Mouse (Mus musculus): ENCODE measurements around the gene Olfm2. TPM values are rescaled to one million over a fixed set of nuclear protein-coding genes. Genes with fewer than 3 reads are reported as not detected.
A peak's percentile ranks its signal among the peaks of the same experiment; 100 is the strongest.

Olfm2 gene
- polyA plus RNA-seq, 1 experiment: 0.11 TPM

GRCm38 (mm10) chr9:20657546-20657945 lies 88.6 kb downstream of the Olfm2 start:
- no peak for TF ChIP-seq MYOG (IDR thresholded peaks at IDR 0.05; ENCODE audit: control insufficient read depth in 1 of 3, insufficient read depth in 1 of 3, insufficient read length in 2 of 3, low read depth in 2 of 3)
- TF ChIP-seq TCF12 (IDR thresholded peaks at IDR 0.05; ENCODE audit: insufficient read depth, poor library complexity, severe bottlenecking): no peak
- no peak for TF ChIP-seq CEBPB (IDR thresholded peaks at IDR 0.05; ENCODE audit: insufficient read depth, poor library complexity, severe bottlenecking)
- Histone ChIP-seq H3K36me3 (ENCODE audit: control insufficient read depth, insufficient read depth) (peaks cover 14% of the 10 kb centered on the region), H3ac (ENCODE audit: control insufficient read depth, insufficient read length) (no peak overlapping the region), H3K4me2 (ENCODE audit: low read depth) (no peak overlapping the region), H3K79me2 (ENCODE audit: control insufficient read depth, insufficient read depth) (peaks cover 58% of the 10 kb centered on the region), H3K27me3 (ENCODE audit: control insufficient read depth, insufficient read depth, insufficient read length) (no peaks in the 10 kb centered on the region), H3K4me3 (no peak overlapping the region)

DNA sequence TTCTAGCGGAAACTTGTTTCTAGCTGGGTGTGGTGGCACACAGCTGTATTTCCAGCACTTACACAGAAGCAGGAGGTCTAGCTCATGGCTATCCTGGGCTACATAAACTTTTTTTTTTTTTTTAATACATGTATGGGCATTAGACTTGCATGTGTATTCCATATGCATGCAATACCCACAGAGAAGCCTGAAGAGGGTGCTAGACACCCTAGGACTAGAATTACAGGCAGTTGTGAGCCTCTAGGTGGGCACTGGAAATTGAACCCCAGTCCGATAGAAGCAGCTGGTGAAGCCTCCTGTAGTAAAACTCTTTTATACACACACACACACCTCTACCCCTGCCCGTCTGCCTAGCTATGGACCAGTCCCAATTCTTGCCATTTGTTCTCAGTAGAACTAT lies 92.3 kb downstream of the Olfm2 start:
- H3K36me3 ChIP-seq (ENCODE audit: control insufficient read depth, insufficient read depth): peaks cover 14% of the 10 kb centered on the region
- H3ac ChIP-seq (ENCODE audit: control insufficient read depth, insufficient read length): no peak overlapping the region
- H3K27me3 ChIP-seq (ENCODE audit: control insufficient read depth, insufficient read depth, insufficient read length): no peaks in the 10 kb centered on the region
- no peak for TF ChIP-seq MYOG (IDR thresholded peaks at IDR 0.05; ENCODE audit: control insufficient read depth in 1 of 3, insufficient read depth in 1 of 3, insufficient read length in 2 of 3, low read depth in 2 of 3)
- H3K4me3 ChIP-seq: peak overlapping the region; percentile 64
- H3K79me2 ChIP-seq (ENCODE audit: control insufficient read depth, insufficient read depth): peaks cover 64% of the 10 kb centered on the region
- H3K4me2 ChIP-seq (ENCODE audit: low read depth): no peak overlapping the region

- Histone ChIP-seq H3K36me3 (ENCODE audit: control insufficient read depth, insufficient read depth) (peaks cover 9% of the 10 kb centered on the region), H3K27me3 (ENCODE audit: control insufficient read depth, insufficient read depth, insufficient read length) (no peaks in the 10 kb centered on the region), H3K79me2 (ENCODE audit: control insufficient read depth, insufficient read depth) (peaks cover 51% of the 10 kb centered on the region), H3K4me2 (ENCODE audit: low read depth) (peak overlapping the region; percentile 79), H3ac (ENCODE audit: control insufficient read depth, insufficient read length) (peak overlapping the region; percentile 59), H3K4me3 (peak overlapping the region; percentile 64)
- TF ChIP-seq CEBPB (IDR thresholded peaks at IDR 0.05; ENCODE audit: insufficient read depth, poor library complexity, severe bottlenecking) (no peak), MYOG (IDR thresholded peaks at IDR 0.05; ENCODE audit: control insufficient read depth in 1 of 3, insufficient read depth in 1 of 3, insufficient read length in 2 of 3, low read depth in 2 of 3) (no peak), USF1 (IDR thresholded peaks at IDR 0.05; ENCODE audit: low read depth) (no peak), MAX (IDR thresholded peaks at IDR 0.05; ENCODE audit: low read depth) (no peak)
Measured at GRCm38 (mm10) chr9:20652260-20652658, 93.9 kb downstream of the Olfm2 start.

DNA sequence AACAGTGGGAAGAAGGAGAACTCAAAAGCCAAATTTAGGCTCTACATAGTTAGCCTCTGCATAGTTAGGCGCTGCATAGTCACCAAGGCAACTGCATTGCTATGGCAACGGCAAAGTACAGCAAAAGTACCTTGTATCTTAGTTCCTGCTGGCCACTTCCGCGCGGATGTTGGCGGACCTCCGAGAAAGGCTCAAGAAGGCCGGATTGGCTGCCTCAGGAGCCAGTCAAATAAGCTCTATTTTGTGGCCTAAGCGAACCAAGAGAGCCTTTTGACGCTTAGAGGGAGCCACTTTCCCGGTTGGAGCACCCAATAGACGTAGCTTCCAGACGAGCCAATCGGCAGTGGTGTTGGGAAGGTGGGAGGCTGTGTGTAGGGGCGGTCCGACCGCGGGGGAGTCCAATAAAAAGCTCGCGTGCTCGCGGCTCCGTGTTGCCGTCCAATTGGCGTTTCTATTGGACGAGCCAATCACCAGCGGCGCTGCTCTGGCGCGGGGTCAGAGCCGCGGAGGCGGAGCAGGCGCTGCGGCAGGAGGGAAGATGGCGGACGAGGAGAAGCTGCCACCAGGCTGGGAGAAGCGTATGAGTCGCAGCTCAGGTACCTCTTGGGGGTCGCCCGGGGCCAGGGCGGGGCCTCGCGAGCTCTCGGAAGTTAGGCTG lies 94.4 kb downstream of the Olfm2 start, which contains the start of gene Pin1:
TSS of gene Pin1 (plus strand) at position 494 of the 658 bp plus-strand sequence.
- H3K36me3 ChIP-seq (ENCODE audit: control insufficient read depth, insufficient read depth): peaks cover 3% of the 10 kb centered on the region
- no peaks in the 10 kb centered on the region for H3K27me3 ChIP-seq (ENCODE audit: control insufficient read depth, insufficient read depth, insufficient read length)
- TF ChIP-seq POLR2A (IDR thresholded peaks at IDR 0.05; ENCODE audit: insufficient read length, low read depth) (peak; percentile 92), USF1 (IDR thresholded peaks at IDR 0.05; ENCODE audit: low read depth) (no peak), POLR2AphosphoS2 (IDR thresholded peaks at IDR 0.05; ENCODE audit: insufficient read length, low read depth) (peak; percentile 95), SRF (IDR thresholded peaks at IDR 0.05; ENCODE audit: control insufficient read depth, insufficient read length, low read depth) (peak; percentile 49), E2F4 (IDR thresholded peaks at IDR 0.05; ENCODE audit: insufficient read depth) (no peak)

GRCm38 (mm10) chr9:20645121-20645520 lies 101.0 kb downstream of the Olfm2 start:
- TF ChIP-seq SRF (IDR thresholded peaks at IDR 0.05; ENCODE audit: control insufficient read depth, insufficient read length, low read depth) (no peak), REST (IDR thresholded peaks at IDR 0.05; ENCODE audit: insufficient read depth, insufficient read length) (no peak), MAX (IDR thresholded peaks at IDR 0.05; ENCODE audit: low read depth) (no peak), E2F4 (IDR thresholded peaks at IDR 0.05; ENCODE audit: insufficient read depth) (no peak), MYOG (IDR thresholded peaks at IDR 0.05; ENCODE audit: control insufficient read depth in 1 of 3, insufficient read depth in 1 of 3, insufficient read length in 2 of 3, low read depth in 2 of 3) (no peak), TCF12 (IDR thresholded peaks at IDR 0.05; ENCODE audit: insufficient read depth, poor library complexity, severe bottlenecking) (no peak)
- peak overlapping the region; percentile 97 for H3K4me2 ChIP-seq (ENCODE audit: low read depth)

More for the DNA sequence above, 94.4 kb downstream of the Olfm2 start, which contains the start of gene Pin1:
- Histone ChIP-seq H3K79me2 (ENCODE audit: control insufficient read depth, insufficient read depth) (peaks cover 47% of the 10 kb centered on the region), H3ac (ENCODE audit: control insufficient read depth, insufficient read length) (peak within 1 kb of the TSS; percentile 59), H3K4me3 (peak within 1 kb of the TSS; percentile 64), H3K4me2 (ENCODE audit: low read depth) (peak within 1 kb of the TSS; percentile 87)

GRCm38 (mm10) chr9:20644360-20645081 lies 101.6 kb downstream of the Olfm2 start, which contains the start of gene Fbxl12:
Gene Fbxl12 (minus strand): TSS chr9:20644767.
- Histone ChIP-seq H3K36me3 (ENCODE audit: control insufficient read depth, insufficient read depth) (no peaks in the 10 kb centered on the region), H3K4me2 (ENCODE audit: low read depth) (peak within 1 kb of the TSS; percentile 99), H3ac (ENCODE audit: control insufficient read depth, insufficient read length) (peak within 1 kb of the TSS; percentile 58), H3K27me3 (ENCODE audit: control insufficient read depth, insufficient read depth, insufficient read length) (no peaks in the 10 kb centered on the region), H3K79me2 (ENCODE audit: control insufficient read depth, insufficient read depth) (peaks cover 53% of the 10 kb centered on the region), H3K4me3 (peak within 1 kb of the TSS; percentile 93)
- TF ChIP-seq CEBPB (IDR thresholded peaks at IDR 0.05; ENCODE audit: insufficient read depth, poor library complexity, severe bottlenecking) (0 out of 2 replicates have a peak, but pooled peaks have one; percentile 7), POLR2A (IDR thresholded peaks at IDR 0.05; ENCODE audit: insufficient read length, low read depth) (peak; percentile 63), POLR2AphosphoS2 (IDR thresholded peaks at IDR 0.05; ENCODE audit: insufficient read length, low read depth) (peak; percentile 38), MYOD1 (IDR thresholded peaks at IDR 0.05; ENCODE audit: control insufficient read depth in 1 of 3, insufficient read length in 2 of 3, low read depth in 2 of 3) (no peak), REST (IDR thresholded peaks at IDR 0.05; ENCODE audit: insufficient read depth, insufficient read length) (no peak), TCF12 (IDR thresholded peaks at IDR 0.05; ENCODE audit: insufficient read depth, poor library complexity, severe bottlenecking) (no peak), SRF (IDR thresholded peaks at IDR 0.05; ENCODE audit: control insufficient read depth, insufficient read length, low read depth) (no peak)

More at GRCm38 (mm10) chr9:20645121-20645520, 101.0 kb downstream of the Olfm2 start:
- H3K79me2 ChIP-seq (ENCODE audit: control insufficient read depth, insufficient read depth): peaks cover 48% of the 10 kb centered on the region
- peak overlapping the region; percentile 93 for H3K4me3 ChIP-seq
- H3K36me3 ChIP-seq (ENCODE audit: control insufficient read depth, insufficient read depth): no peaks in the 10 kb centered on the region
- H3ac ChIP-seq (ENCODE audit: control insufficient read depth, insufficient read length): peak overlapping the region; percentile 58
- no peaks in the 10 kb centered on the region for H3K27me3 ChIP-seq (ENCODE audit: control insufficient read depth, insufficient read depth, insufficient read length)

All from myocyte (in vitro differentiated cells).